Mouse (Mus musculus): ENCODE measurements at regions not wholly inside any gene's neighbourhood (a gene's known extent, or its start where the extent isn't known, plus 50 kb on each side); places are given as distances from the start of the nearest gene placed in this dataset.
"Not testable (repeated sequence)": the region's sequence is repeated elsewhere in the genome, so short reads cannot be mapped to it uniquely, and the experiment has no call there.

DNA sequence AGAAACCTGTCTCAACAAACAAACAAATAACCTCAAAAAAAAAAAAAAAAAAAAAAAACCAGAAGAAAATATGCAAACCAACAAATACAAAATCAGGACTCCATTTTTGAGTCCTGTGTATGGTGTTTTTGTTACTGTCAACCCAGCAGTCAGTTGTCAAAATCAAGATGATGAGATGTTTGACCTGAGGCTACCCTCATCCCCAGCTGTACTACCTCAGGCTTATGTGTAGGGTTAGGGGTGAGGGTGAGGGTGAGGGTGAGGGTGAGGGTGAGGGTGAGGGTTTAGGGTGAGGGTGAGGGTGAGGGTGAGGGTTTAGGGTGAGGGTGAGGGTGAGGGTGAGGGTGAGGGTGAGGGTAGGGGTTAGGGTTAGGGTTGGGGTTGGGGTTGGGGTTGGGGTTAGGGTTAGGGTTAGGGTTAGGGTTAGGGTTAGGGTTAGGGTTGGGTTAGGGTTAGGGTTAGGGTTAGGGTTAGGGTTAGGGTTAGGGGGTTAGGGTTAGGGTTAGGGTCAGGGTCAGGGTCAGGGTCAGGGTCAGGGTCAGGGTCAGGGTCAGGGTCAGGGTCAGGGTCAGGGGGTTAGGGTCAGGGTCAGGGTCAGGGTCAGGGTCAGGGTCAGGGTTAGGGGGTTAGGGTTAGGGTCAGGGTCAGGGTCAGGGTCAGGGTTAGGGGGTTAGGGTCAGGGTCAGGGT, 97.0 kb upstream of the Vmn2r87 start:
- DNase-seq = peak in 1 of 2 experiments; percentile 39

DNA sequence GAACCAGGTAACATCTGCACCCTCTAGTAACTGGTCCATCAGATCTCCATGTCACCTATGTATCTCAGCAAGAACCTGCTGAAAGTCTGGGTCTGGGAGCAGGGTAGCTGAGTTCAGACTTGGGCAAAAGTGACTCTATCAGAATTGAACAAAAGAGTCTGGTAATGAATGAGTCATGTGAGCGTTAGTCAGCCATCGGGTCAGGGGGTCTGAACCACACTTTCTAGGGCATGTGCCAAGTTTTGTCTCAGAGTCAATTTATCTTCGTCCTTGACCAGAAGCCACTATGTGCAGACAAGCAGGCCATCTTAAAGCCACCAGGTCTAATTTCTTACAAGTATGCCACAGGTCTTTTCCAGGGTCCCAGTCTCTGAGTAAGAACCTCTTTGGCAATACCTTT, 69.2 kb upstream of the Vmn2r87 start:
- not testable (repeated sequence) for DNase-seq

DNA sequence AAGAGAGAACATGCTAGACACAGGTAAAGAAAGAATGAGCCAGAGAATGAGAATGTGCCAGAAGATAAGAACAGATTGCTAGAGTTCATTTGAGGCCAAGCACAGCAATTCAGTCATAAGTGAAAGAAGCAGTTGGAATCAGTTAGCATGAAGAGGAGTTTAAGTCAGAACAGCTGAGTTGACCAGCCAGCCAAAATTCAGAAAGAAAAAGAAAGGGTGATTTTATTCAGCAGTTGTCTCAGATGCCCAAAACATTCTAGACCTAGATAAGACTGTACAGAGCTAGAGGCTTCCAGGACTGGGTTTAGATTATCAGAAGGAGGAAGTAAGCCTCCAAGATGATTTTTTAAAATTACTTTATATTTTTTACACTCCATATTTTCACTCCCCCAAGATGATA, 51.4 kb upstream of the Vmn2r87 start:
- DNase-seq = no peak
